Mouse (Mus musculus): ENCODE measurements around the gene Syn3.
"Not testable (repeated sequence)": the region's sequence is repeated elsewhere in the genome, so short reads cannot be mapped to it uniquely, and the experiment has no call there.

Gene Syn3

DNA sequence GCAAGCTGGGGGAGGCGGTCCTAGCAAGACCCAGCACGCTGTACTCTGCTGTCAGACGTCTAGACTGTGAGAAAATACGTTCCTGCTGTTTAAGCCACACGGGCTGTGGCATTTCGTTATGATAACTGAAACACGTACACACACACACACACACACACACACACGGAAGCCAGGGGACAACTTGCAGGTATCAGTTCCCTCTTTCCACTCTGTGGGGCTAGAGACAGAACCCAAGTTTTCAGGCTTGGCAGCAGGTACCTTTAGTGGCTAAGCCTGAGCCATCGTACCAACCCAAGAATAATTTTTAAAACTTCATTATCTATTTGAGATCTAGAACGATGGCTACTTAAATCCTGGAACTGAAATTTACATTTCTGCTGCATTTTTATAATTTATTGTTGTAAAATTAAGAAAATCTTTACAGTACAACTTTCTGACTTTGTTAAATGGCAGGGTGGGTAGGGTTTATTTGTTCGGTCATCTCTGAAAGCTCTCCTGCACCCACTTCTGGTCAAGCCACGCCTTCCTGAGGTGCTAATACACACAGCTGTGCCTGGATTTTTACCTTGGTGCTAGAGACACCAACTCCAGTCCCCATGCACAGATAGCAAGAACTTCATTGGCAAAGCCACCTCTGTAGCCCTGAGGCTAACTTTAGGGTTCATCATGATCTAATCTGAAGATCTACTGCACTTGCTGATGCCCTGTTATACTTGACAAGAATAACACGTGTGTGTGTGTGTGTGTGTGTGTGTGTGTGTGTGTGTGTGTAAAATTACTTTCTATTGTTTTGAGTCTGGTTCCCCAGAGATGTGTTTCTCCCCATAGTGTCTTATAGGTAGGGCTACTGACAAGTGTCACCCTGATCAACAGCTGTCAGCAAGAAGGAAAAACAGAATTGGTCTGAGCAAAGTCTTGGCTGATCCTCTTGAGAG is 29.8 kb downstream of the Syn3 start:
- no peak for DNase-seq (ENCODE audit: low read depth)

DNA sequence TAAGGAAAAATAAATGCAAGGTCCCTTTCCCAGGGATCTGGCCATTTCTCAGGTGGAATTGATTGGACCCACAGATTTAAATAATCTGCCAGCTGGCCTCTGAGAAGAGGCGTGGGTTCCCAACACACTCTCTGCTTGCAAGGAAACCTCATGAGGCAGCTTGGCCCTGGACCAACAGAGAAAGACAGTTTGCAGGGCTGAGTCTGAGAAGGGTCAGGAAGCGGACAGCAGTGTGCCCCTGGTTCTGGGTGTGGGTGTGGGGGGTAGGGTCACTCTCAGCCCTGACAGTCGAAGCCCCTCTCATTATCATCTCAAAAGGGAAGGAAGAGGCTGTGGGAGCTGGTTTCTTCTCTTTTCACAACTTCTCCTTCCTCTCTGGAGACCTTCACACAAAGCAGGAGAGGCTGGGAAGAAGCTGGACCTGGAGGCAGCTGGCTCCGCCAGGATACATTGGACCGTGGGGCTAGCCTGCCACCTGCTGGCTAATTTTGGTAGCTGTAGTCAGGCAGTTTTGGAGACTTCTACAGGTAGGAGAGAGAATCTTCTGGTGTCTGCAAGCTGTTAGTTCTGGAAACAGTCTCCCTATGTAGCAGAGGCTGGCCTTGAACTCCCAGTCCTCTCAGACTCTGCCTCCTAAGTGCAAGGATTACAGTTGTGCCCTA is 35.0 kb downstream of the Syn3 start:
- peak; percentile 22 for DNase-seq (ENCODE audit: low read depth)

DNA sequence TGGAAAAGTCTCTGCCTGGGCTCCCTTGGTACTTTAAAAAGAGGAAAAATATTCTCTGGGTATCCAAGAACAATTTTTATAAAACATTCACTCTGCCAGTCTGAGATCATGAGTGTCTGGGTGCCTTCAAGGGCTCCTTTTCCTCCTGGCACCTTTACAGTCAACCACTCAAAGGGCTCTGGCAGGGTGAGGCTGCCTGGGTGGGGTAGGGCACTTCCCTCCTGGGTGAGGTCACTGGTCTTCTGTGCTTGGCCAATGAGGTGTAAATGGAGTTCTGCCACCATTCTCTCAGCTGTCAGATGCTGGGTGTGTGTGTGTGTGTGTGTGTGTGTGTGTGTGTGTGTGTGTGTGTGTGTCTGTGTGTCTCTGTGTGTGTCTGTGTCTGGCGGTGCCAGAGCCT is 39.1 kb downstream of the Syn3 start:
- DNase-seq (ENCODE audit: low read depth) = no peak

DNA sequence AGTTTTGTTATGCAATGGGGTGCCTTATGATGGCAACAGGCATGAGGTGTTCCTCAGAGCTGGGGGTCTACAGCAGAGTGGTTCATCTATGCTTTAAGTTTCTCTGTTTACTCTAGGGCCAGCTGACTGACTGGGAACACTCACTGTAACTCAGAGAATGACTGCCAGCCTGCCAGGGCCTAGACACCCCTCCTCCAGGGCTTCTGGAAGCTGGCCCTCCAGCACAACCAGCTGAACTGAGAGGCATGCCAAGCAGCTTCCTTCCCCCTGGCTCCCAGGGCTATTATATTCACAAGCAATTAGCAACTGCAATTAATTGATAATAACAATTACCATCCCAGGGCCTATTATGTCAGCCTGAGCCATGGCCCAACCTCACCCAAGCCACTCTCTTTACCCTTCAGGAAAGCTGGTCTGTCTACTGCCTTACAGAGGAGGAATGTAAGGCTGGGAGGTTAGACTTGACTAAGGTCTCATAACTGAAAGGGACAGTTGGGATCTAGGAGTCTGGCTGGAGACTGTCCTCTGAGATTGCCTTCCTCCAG is 41.0 kb downstream of the Syn3 start:
- no peak for DNase-seq (ENCODE audit: low read depth)

DNA sequence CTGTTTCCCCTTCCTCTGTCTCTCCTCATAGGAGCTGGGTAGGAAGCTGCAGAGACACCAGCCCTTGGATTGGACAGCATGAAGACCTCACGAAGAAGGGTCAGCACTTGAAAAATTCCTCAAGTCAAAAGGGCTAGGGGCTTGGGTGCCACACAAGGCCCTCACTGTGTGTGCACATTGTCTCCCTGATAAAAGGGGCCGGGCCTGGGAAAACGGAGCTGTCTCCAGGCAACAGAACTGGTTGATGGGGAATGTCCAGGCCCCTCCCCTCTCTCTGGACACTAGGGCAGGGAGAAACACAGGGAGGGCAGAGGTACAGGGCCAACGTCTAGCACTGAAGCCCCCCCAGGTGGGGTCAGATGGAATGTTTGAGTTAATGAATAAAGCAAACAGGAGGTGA is 41.5 kb downstream of the Syn3 start:
- no peak for DNase-seq (ENCODE audit: low read depth)

DNA sequence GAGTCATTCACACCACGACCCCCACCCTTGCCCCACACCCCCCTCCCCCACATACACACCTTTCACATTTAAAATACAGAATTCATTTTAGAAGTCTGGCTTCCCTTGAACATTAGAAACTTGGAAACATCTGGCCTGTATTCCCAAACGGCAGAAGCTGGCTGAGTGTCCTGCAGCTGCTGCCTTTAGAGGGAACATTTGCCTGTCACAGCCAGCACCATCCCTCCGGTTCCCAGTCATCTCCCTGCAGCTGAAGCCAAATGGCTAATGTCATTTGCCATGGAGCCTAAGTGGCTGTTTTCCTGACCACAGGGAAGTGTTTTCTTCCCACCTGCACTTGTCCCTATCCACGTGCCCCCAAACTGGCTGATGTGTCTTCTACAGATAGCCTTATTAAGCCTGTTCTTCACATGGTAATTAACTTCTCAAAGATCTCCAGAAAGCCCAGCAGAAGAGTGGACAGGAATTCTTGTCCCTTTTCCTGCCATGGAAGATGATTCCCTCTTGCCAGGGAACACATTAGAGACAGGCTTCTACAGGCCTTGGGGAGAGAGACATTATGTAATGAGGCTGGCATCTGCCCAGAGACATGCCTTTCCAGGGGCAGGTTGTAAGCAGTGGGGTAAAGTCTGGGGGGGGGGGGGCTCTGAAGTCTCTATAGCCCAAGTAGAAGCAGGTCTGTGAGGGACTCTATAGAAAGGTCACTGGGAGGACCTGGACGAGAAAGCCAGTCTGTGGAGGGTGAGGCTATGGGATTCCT is 43.2 kb downstream of the Syn3 start:
- no peak for DNase-seq (ENCODE audit: low read depth)

DNA sequence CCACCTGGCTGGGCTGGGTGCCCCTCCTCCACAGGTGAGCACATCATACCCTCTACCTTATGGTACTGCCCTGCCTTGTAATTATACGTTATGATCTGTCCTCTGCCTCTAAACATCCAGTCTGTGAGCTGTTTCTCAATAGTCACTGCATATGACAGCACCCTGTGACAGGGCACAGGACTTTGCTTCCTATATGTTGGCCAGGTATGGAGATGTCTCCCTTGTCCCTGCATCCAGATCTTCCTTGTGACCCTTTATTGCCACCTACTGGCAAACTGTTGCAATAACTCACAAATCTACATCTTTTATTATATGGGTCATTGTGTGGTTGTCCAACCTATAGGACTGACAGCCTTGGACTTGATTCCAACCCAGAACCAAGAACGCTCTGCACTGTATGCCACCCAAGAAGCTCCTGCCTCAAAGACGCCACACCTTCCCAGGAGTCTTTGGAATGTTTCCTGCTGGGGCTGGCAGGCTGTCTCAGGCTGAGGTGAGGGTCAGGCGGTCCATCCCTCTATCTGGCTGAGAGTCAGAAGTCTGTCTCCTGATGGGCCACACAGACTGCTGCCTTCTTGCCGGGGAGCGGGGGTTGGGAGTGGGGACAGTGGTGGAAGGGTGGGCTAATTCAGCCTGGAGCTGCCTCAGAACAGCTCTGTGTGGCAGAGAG is 46.2 kb downstream of the Syn3 start:
- DNase-seq (ENCODE audit: low read depth) = peak; percentile 22

DNA sequence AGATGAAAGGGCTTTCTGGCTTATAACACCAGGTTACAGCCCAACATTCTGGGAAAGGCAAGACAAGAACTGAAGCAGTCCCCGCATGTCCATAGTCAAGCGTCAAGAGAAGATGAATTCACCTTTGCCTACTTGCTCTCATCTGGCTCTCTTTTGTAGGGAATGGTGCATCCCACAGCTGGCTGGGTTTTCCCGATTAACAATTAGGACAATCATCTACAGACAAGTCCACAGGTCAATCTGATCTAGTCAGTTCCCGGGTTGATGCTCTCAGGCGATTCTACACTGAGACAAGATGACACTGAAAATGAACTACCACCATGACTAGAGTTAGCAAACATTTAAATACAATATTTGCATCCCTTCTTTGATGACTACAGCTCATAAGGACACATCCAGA is 47.4 kb downstream of the Syn3 start:
- DNase-seq (ENCODE audit: low read depth) = no peak

DNA sequence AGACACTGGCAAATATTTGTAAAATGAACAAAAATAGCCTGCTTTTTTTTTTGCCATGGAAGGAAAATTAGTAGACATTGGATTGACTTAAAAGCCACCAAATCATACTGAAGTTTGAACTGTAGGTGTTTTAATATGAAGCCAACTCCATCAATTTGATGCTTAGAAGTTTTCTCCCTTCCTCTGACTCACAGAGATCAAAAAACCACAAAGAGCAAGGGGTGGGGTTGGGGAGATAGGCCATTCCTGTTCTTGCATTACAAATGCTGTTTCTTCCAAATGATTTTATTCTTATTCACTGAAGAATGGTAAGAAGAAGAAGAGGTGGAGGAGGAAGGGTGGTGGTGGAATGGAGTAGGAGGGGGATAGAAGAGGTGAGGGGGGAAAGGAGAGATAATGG is 52.0 kb downstream of the Syn3 start:
- no peak for DNase-seq (ENCODE audit: low read depth)

DNA sequence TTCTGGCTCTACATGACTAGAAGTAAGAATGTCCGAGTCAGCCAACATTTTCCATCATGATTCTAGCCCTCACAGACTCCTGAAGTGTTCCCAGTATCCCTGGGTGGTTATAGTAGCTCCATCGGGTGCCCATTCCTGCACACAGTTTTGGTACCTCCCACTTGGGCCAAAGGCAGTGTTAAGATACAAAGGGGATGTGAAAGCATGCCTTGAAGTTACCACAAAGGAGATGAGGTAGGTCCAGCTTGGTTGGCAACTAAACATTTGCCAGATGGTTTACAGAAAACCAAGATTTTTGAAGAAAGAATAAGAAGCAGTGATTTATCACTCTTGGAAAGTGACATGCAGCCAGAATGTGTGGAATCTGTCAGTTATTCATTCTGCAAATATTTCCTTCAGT is 53.5 kb downstream of the Syn3 start:
- no peak for DNase-seq (ENCODE audit: low read depth)

DNA sequence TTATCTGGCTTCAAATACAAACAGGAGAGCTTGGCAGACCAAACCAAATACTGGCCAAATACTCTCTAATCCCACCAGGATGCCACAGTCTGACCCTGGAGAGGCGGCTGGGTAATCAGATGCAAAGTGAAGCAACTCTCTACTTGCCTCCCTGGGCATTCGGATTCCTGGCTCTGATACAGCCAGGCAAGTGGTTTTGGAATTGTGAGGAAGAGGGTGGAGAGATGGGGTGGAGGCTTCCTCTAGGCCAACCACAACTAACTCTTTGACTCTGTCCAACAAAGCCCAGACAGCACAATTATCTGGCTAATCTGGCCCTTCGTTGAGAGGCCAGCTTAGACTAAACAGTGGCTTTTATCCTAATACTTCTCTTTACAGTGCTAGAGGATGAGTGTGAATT is 54.0 kb downstream of the Syn3 start:
- no peak for DNase-seq (ENCODE audit: low read depth)

DNA sequence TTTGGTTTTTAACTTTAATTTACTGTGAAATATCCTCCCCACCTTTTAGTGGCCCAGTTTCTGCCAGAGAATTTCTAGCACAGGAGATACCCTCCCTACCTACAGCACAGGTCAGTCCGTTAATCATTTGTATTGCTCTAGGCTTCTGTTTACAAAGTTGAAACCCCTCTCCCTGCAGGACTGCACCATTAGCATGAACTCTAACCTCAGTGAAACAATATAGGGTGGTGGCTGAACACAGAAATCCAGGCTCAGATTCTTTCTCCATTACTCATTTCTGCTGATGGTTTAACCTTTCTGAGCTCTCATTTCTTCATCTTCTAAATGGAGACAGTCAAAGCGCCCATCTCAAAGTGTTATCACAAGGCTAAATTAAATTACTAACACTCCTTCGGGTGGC is 56.9 kb downstream of the Syn3 start:
- DNase-seq (ENCODE audit: low read depth) = no peak

DNA sequence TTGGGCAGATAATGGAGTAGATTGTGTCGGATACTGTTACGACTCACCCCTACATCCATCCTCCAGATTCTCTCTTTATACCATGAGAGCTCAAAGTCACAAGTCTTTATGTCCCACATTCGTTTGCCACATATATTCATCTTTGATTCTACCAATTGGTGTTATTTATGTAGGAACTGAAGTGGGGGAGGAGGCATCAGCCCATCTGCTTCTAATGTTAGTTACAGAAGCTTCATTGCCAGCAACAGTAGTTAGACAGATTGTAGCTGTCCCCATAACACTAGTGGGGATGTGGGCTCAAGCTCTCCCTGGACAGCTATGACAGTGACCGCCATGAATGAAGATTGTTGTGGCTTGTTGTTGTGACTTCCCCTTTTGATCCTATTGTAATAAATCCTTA is 59.1 kb downstream of the Syn3 start:
- DNase-seq (ENCODE audit: low read depth) = no peak

DNA sequence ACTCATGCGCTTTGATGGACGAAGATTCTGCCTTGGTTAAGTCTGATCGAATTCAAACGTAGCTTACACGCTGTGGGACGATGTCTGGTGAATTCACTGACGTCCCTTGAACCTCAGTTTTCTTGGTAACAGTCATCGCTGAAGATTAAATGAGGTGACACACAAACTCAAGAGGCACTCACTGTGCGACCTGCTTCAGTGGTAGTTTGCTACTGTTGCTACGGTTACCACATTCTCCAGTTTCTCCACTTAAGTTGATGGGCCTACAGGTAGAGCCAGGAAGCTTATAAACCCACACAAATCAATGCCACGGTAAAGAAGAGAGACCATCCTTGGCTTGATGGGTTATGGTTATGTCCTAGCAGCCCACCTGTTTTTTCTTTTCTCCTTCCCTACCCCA is 61.4 kb downstream of the Syn3 start:
- no peak for DNase-seq (ENCODE audit: low read depth)

DNA sequence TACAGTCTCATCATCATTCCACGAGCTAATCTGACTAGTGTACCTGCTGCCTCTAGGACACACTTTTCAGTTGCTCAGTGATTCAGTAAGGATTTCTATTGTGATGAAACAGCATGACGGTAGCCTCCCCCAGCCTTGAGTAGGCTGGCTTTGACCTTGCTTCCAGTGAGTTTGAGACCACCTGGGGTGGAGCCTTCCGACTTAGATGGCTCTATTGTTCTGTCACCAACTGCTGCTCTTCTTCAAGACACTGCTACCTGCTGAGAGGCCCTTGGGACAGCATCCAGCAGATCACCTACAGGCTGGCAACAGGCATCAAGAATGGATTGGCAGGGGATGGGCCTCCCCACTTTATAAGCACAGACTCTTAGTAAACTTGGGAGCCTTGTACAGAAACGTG is 63.7 kb downstream of the Syn3 start:
- DNase-seq (ENCODE audit: low read depth) = not testable (repeated sequence)

DNA sequence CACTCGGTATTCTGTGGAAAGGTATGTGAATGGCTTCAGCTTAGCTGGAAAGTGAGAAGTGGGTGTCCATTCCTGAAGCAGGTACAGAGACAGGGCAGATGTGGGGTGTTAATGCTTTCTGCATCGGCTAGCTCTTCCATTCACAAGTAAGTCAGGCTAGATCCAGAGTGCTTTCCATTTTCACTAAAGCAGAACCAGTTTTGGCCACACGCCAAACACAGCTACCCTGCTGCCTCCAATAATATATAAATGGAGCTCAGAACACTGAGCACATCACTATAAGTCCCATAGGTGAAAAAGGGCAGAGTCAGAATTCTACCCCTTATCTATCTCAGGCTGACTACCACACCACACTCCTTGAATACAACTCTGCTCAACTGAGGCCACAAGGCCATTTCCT is 69.0 kb downstream of the Syn3 start:
- no peak for DNase-seq (ENCODE audit: low read depth)

DNA sequence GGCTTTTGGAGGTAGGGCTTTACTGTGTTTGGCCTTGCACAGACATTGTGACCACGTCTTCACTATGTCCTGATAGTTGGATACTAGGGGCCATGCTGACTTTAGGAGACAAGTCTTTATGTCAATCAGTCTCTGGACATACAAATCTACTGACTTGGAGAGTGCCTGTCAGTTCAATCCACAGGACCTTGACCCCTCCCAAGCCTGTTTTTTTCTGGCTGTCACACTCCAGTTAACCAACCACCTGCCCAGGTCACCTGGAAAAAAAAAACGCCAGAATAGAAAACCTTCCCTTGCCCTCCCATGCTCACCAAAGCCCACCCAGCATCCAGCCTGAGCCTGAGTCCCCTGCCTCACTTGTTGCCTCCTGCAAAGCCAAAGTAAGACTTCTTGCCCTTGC is 70.7 kb downstream of the Syn3 start:
- DNase-seq (ENCODE audit: low read depth) = no peak

DNA sequence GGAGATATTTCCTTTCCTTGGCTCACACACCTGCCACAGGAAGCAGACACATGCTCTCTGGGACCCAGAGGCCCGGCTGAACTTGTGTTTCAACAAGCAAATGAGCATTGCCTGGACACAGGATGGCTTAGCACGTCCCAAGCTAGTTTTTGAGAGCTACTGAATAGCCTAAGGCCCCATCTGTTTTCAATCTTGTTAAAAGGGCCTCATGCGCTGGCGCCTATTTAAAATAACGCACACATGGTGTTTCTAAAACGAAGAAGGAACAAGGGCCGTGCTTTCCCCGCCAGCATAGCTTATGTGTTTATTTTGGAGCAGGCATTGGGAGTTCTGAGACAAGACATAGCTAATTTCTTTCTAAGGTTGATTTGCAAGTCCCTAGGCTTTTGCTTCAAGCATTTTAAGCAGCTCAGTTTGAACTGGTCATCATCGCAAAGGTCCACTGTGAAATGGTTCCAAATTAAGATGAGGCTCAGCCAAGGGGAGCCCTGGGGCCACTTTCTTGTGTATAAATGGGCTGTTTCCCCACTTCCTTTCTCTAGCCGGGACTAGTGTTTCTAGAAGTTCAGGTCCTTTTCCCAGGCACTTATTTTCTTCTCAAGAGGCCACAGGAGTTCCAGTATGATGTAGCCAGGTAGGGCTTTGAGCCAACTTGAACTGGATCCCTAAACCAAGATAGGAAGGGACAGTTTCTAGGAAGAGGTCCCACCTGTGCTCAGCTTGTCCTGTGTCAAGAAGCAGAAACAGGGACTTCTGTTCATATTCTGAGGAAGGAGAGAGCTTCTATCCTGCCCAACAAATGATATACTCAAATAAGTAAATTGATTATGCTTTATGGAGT is 72.8 kb downstream of the Syn3 start:
- DNase-seq (ENCODE audit: low read depth) = no peak

DNA sequence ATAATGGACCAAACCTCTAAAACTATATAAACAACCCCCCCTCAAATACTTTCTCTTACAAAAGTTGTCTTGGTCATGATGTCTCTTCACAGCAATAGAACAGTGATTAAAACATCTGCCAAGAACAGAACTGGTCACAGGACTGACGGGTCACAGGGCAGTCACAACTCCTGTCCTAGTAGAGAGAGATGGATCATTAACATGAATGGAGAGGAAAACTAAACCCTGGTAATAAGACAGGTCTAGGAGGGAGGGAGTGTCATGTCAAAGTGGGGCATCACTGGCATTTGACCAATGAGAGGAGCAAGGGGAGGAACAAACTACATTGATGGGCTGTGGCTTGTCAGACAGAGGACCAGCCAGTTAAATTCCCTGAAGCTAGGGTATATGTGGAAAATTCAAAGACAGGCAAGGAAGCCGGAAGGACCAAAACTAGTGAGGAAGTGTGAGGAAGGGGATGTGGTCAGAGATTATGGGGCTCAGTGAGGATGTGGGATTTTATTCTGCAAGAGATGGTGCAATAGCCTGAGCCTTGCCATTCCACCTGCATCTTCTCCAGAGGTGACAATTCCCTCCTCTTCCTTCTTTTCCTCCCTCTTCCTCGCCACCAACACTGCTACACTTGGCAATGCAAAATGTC is 76.8 kb downstream of the Syn3 start:
- DNase-seq (ENCODE audit: low read depth) = no peak

DNA sequence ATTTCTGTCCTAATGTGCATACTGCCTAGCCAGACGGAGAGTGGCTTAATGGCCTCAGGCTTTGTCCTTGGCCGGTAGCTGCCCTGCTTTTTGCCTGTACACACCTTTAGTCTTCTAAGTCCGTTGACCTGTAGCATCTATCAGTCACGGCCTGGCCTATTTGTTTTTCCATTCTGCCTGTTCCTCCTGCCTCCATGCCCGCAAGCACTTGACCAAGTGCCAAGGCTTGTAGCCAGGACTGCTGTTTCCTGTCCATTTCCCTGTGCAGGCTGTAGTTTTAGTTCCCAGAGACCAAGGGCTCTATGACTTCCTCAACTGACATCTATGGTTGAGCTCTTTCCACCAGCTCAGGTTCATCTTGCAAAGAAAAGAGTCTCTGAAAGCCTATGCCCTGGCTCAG is 79.8 kb downstream of the Syn3 start:
- DNase-seq (ENCODE audit: low read depth) = no peak

DNA sequence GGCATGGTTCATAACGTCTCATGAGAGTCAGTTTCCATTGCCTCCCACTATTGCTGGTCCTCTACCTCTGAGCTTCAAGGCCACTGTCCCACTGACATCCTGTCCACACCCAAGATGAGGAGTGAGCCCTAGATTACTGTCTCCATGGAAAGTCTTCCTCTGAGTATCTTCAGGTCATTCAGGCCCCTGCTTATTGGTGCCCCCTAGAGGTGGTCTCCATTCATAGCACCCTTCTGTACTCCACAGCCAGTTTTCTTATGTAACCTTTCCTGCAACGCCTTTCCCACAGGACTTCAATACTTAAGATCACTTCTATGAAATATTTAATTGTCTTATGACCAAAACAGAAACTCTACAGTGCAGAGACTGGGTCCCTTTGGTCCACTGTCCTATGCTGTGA is 80.4 kb downstream of the Syn3 start:
- no peak for DNase-seq (ENCODE audit: low read depth)
